Mouse (Mus musculus) layer of hippocampus, adult 9-10 months (tissue): ENCODE results near the gene Chp2.

Experiments used
- DNase-seq: peaks from one replicate; pipeline ENCODE4 v3.0.0; 2022; ENCODE audit warnings: low spot score

Gene Chp2

GRCm38 (mm10) chr7:122219315-122219801 lies at the start of gene Chp2:
Gene Chp2, plus strand, starts transcription at chr7:122219496.
- no peak for DNase-seq

- no peak for DNase-seq
Measured at GRCm38 (mm10) chr7:122170705-122171104, 48.6 kb upstream of the Chp2 start.

GRCm38 (mm10) chr7:122171613-122172012 lies 47.7 kb upstream of the Chp2 start:
- no peak for DNase-seq

GRCm38 (mm10) chr7:122180720-122181119 lies 38.6 kb upstream of the Chp2 start:
- no peak for DNase-seq

GRCm38 (mm10) chr7:122184569-122184968 lies 34.7 kb upstream of the Chp2 start:
- no peak for DNase-seq

- DNase-seq: no peak
Measured at GRCm38 (mm10) chr7:122186043-122186442, 33.3 kb upstream of the Chp2 start, which contains the start of gene Ern2. Gene Ern2, minus strand, starts transcription at chr7:122186207.

GRCm38 (mm10) chr7:122189484-122189883 lies 29.8 kb upstream of the Chp2 start:
- DNase-seq: no peak

GRCm38 (mm10) chr7:122191097-122191496 lies 28.2 kb upstream of the Chp2 start:
- no peak for DNase-seq

- DNase-seq: no peak
Measured at GRCm38 (mm10) chr7:122193919-122194318, 25.4 kb upstream of the Chp2 start.

GRCm38 (mm10) chr7:122196771-122197170 lies 22.5 kb upstream of the Chp2 start:
- no peak for DNase-seq

GRCm38 (mm10) chr7:122197306-122197705 lies 22.0 kb upstream of the Chp2 start:
- peak; percentile 71 for DNase-seq

GRCm38 (mm10) chr7:122199296-122199695 lies 20.0 kb upstream of the Chp2 start:
- DNase-seq: peak; percentile 42

- DNase-seq: no peak
Measured at GRCm38 (mm10) chr7:122203936-122204335, 15.4 kb upstream of the Chp2 start.

- DNase-seq: no peak
Measured at GRCm38 (mm10) chr7:122206121-122206520, 13.2 kb upstream of the Chp2 start.

- no peak for DNase-seq
Measured at GRCm38 (mm10) chr7:122208276-122209021, 10.8 kb upstream of the Chp2 start.

- no peak for DNase-seq
Measured at GRCm38 (mm10) chr7:122226020-122226742, 6.9 kb downstream of the Chp2 start.

- no peak for DNase-seq
Measured at GRCm38 (mm10) chr7:122226744-122227143, 7.4 kb downstream of the Chp2 start.

- no peak for DNase-seq
Measured at GRCm38 (mm10) chr7:122229306-122229705, 10.0 kb downstream of the Chp2 start.

GRCm38 (mm10) chr7:122229916-122230315 lies 10.6 kb downstream of the Chp2 start:
- no peak for DNase-seq

- DNase-seq: no peak
Measured at GRCm38 (mm10) chr7:122230866-122231265, 11.6 kb downstream of the Chp2 start.

GRCm38 (mm10) chr7:122238939-122239338 lies 19.6 kb downstream of the Chp2 start:
- DNase-seq: no peak

- DNase-seq: no peak
Measured at GRCm38 (mm10) chr7:122240413-122241119, 21.3 kb downstream of the Chp2 start.

GRCm38 (mm10) chr7:122242260-122242659 lies 23.0 kb downstream of the Chp2 start:
- DNase-seq: no peak
